Mouse (Mus musculus) thymus, postnatal 10 days (tissue): ENCODE data around the gene Col18a1.

ENCODE experiments used
- DNase-seq, 2 experiments: peaks; one replicate each; pipeline ENCODE4 v3.0.0; 2021; ENCODE audit warnings: low spot score in 2 of 2

Gene Col18a1

GRCm38 (mm10) chr10:77182804-77183331, 16.5 kb upstream of the Col18a1 start:
- no peak for DNase-seq

- no peak for DNase-seq
Observed at GRCm38 (mm10) chr10:77180110-77180509, 13.8 kb upstream of the Col18a1 start.

GRCm38 (mm10) chr10:77178691-77179090, 12.3 kb upstream of the Col18a1 start:
- no peak for DNase-seq

GRCm38 (mm10) chr10:77170400-77170799, 4.1 kb upstream of the Col18a1 start:
- DNase-seq: no peak

- DNase-seq: no peak
Observed at GRCm38 (mm10) chr10:77165318-77165945, 916 bp downstream of the Col18a1 start.

- DNase-seq: no peak
Observed at GRCm38 (mm10) chr10:77164437-77165052, 1.8 kb downstream of the Col18a1 start.

GRCm38 (mm10) chr10:77164041-77164436, 2.3 kb downstream of the Col18a1 start:
- no peak for DNase-seq

GRCm38 (mm10) chr10:77163392-77163977, 2.9 kb downstream of the Col18a1 start:
- no peak for DNase-seq

GRCm38 (mm10) chr10:77159573-77159972, 6.8 kb downstream of the Col18a1 start:
- no peak for DNase-seq

GRCm38 (mm10) chr10:77158948-77159347, 7.4 kb downstream of the Col18a1 start:
- no peak for DNase-seq

- no peak for DNase-seq
Observed at GRCm38 (mm10) chr10:77157245-77158019, 8.9 kb downstream of the Col18a1 start.

- no peak for DNase-seq
Observed at GRCm38 (mm10) chr10:77152178-77152621, 14.1 kb downstream of the Col18a1 start.

- DNase-seq: no peak
Observed at GRCm38 (mm10) chr10:77151551-77152002, 14.8 kb downstream of the Col18a1 start.

GRCm38 (mm10) chr10:77150947-77151521, 15.3 kb downstream of the Col18a1 start:
- no peak for DNase-seq

- DNase-seq: no peak
Observed at GRCm38 (mm10) chr10:77150016-77150415, 16.3 kb downstream of the Col18a1 start.

GRCm38 (mm10) chr10:77147545-77147944, 18.8 kb downstream of the Col18a1 start:
- DNase-seq: no peak

GRCm38 (mm10) chr10:77146901-77147463, 19.4 kb downstream of the Col18a1 start:
- DNase-seq: no peak

- DNase-seq: no peak
Observed at GRCm38 (mm10) chr10:77145946-77146345, 20.4 kb downstream of the Col18a1 start.

GRCm38 (mm10) chr10:77144372-77144771, 22.0 kb downstream of the Col18a1 start:
- DNase-seq: no peak

- DNase-seq: no peak
Observed at GRCm38 (mm10) chr10:77142328-77142727, 24.0 kb downstream of the Col18a1 start.

- no peak for DNase-seq
Observed at GRCm38 (mm10) chr10:77138304-77138703, 28.0 kb downstream of the Col18a1 start.
